Mouse (Mus musculus) liver, postnatal 0 days (tissue): ENCODE measurements around the gene Tnrc18. TPM values are rescaled to one million over a fixed set of nuclear protein-coding genes. Genes with fewer than 3 reads are reported as not detected.
A peak's percentile ranks its signal among the peaks of the same experiment; 100 is the strongest.

Source experiments
- ATAC-seq: fragments of 200-750 bp; cut with Nextera tagmentation; 2 replicates; pipeline ENCODE4 v1.8.0; 2017; ENCODE audit warnings: mild to moderate bottlenecking, moderate library complexity
- DNase-seq: peaks from one replicate; pipeline ENCODE4 v3.0.0-alpha.2; 2016
- H3K27ac ChIP-seq: fragments of 300-500 bp; sonication (generic); 2 replicates; pipeline ENCODE4 v1.5.1; 2014; ENCODE audit warnings: antibody characterized with exemption, moderate library complexity, mild to moderate bottlenecking, low read depth
- H3K27me3 ChIP-seq: fragments of 300-500 bp; sonication (generic); 2 replicates; pipeline ENCODE4 v1.6.1; 2014; ENCODE audit warnings: low read length, control low read depth, mixed read lengths; ENCODE audit not compliant: insufficient read depth
- H3K36me3 ChIP-seq: fragments of 300-500 bp; sonication (generic); replicated peaks from 2 replicates; pipeline ENCODE4 v1.6.1; 2014; ENCODE audit warnings: mild to moderate bottlenecking, control low read depth, low read length, moderate library complexity, mixed read lengths; ENCODE audit not compliant: insufficient read depth
- H3K4me1 ChIP-seq: fragments of 300-500 bp; sonication (generic); 2 replicates; pipeline ENCODE4 v1.6.1; 2014; ENCODE audit warnings: antibody characterized with exemption, mild to moderate bottlenecking, control low read depth; ENCODE audit not compliant: insufficient read depth
- H3K4me2 ChIP-seq: fragments of 300-500 bp; sonication (generic); 2 replicates; pipeline ENCODE4 v1.6.1; 2014; ENCODE audit warnings: low read depth, mild to moderate bottlenecking, low read length, moderate library complexity, mixed read lengths
- H3K4me3 ChIP-seq: fragments of 300-500 bp; sonication (generic); 2 replicates; pipeline ENCODE4 v1.5.1; 2014; ENCODE audit warnings: low read depth, low read length
- H3K9ac ChIP-seq: fragments of 300-500 bp; sonication (generic); replicated peaks from 2 replicates; pipeline ENCODE4 v1.6.1; 2014; ENCODE audit warnings: mild to moderate bottlenecking, moderate library complexity
- H3K9me3 ChIP-seq: fragments of 300-500 bp; sonication (generic); 2 replicates; pipeline ENCODE4 v1.6.1; 2016; ENCODE audit warnings: mild to moderate bottlenecking, control low read depth, low read length, mixed read lengths
- CTCF ChIP-seq: sonication (generic); IDR thresholded peaks from 2 replicates; pipeline ENCODE4 v1.5.1; 2016; ENCODE audit warnings: antibody characterized with exemption, low read depth
- EP300 ChIP-seq: IDR thresholded peaks from 2 replicates; pipeline ENCODE4 v1.6.1; 2016; ENCODE audit warnings: antibody characterized with exemption, low read depth, mild to moderate bottlenecking
- WGBS: fragments of 180-500 bp; shearing (Covaris S2); extraction: QIAGEN DNeasy Blood & Tissue Kit; methylation state at CpG from one replicate; pipeline ENCODE4 v1.1.7; 2014; ENCODE audit not compliant: insufficient replicate concordance; 5-methylcytosine and 5-hydroxymethylcytosine counted together
- polyA plus RNA-seq: library from polyadenylated mRNA; unstranded; fragments of >200 nt; fragmentation: Nextera tagmentation; extraction: Ambion mirVana; gene quantifications from 2 replicates; pipeline ENCODE4 v1.2.1, GENCODE M21; 2015

Tnrc18 gene
- polyA plus RNA-seq, 1 experiment from 2014 or later: 4.0 TPM

DNA sequence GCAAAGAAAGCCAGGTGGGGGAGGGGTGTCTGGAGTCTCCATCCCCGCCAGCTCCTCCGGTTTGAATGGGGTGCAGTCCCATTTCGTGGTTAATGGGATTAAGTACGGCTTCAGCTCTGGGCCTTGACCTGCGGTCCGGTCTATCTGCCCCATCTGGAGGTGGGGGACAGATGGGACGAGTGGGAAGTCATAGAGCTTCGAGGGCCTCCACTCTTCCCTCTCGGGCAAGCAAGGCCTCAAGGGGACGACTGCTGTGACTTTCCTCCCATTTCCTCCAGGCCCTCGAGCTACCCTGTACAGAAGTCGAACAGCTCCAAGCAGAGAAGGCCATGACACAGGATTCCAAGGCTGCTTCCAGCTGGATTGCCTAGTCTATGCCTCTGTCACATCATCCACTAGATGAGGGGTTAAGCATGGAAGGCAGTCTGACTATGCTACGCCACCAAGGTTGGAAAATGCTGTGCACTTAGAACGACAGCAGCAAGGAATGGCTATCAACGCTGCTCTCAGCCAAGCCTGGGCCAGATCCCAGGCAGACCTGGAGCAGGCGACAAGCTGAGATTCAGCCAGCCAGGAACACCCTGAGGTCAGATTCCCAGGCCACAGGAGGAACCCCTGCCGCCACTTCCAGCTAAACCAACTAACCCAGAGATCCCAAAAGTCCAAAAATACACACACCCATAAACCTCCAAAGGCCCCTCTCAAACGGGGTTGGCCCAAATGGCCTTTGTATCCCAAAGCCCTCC, 4.3 kb downstream of the Tnrc18 start:
- peak overlapping the region; percentile 76 for H3K4me2 ChIP-seq
- H3K9me3 ChIP-seq: no peaks in the 10 kb centered on the region
- H3K27me3 ChIP-seq: peaks cover 41% of the 10 kb centered on the region
- H3K27ac ChIP-seq: no peak overlapping the region
- 30% methylated on average over 18 of the region's 18 CpGs for WGBS
- no peak for DNase-seq
- peaks cover 30% of the 10 kb centered on the region for H3K4me1 ChIP-seq
- H3K4me3 ChIP-seq: peak overlapping the region; percentile 78
- H3K9ac ChIP-seq: peak overlapping the region; percentile 89
- no peak for TF ChIP-seq EP300
- TF ChIP-seq CTCF: no peak
- H3K36me3 ChIP-seq: 0 out of 2 replicates have a peak, but pooled peaks cover under 1% of the 10 kb centered on the region
- no peak for ATAC-seq

DNA sequence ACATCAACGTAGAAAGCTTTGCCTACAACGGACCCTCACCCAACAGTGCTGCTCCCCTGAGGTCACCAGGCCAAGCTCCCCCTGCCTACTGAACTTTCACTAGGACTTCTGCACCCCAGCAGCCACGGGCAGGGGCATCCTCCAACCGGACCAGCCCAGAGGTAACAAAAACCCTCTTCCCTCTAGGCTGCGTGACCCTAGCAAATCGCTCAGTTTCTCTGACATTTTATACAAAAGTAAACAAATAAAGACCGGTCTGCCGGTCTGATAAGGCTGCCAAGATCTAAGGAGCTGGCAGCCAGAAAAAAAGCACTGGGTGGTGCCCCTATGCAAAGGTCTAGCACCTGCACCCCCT, 4.9 kb downstream of the Tnrc18 start:
- H3K36me3 ChIP-seq: 0 out of 2 replicates have a peak, but pooled peaks cover 6% of the 10 kb centered on the region
- H3K4me3 ChIP-seq: 0 out of 2 replicates have a peak overlapping the region, but pooled peaks have one; percentile 78
- H3K27ac ChIP-seq: no peak overlapping the region
- ATAC-seq (no peak), DNase-seq (no peak)
- H3K27me3 ChIP-seq: peaks cover 35% of the 10 kb centered on the region
- H3K4me2 ChIP-seq: peak overlapping the region; percentile 76; the same call in 1 of the 2 replicates
- WGBS: 50% methylated on average over 8 of the region's 8 CpGs
- H3K9ac ChIP-seq: no peak overlapping the region
- H3K4me1 ChIP-seq: peaks cover 30% of the 10 kb centered on the region
- no peak for TF ChIP-seq CTCF
- TF ChIP-seq EP300: no peak
- no peaks in the 10 kb centered on the region for H3K9me3 ChIP-seq

DNA sequence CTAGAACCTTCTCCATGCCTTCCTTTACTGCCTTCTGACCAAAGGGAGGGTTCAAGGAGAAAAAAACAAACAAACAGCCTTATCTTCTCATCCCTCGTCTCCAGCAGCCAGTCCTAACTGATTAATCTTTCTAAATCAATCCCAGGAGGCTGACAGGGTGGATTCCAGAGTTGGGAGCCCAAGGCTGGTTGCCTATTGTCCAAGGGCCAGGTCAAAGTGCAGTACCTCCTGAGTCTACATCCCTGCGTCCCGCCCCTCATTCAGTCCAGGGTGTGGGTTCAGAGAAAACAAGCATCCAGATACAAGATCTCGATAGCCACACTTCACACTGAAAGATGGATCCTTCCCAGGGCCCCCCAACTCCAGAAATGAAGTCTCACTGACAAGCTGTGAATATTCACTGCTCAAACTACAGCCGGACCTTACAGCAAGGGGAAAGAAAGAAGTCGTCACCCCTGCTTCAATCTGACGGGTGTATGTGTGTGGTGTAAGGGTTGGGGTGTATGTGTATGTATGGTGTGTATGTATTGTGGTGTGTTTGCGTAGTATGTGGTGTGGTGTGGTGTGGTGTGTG, 5.5 kb downstream of the Tnrc18 start:
- Histone ChIP-seq H3K4me1 (peaks cover 30% of the 10 kb centered on the region), H3K9ac (no peak overlapping the region; the same call in 1 of the 2 replicates), H3K9me3 (no peaks in the 10 kb centered on the region), H3K27ac (no peak overlapping the region), H3K4me3 (no peak overlapping the region), H3K4me2 (no peak overlapping the region), H3K36me3 (0 out of 2 replicates have a peak, but pooled peaks cover 7% of the 10 kb centered on the region), H3K27me3 (peaks cover 29% of the 10 kb centered on the region)
- ATAC-seq (no peak), DNase-seq (no peak)
- 66% methylated on average over 8 of the region's 8 CpGs for WGBS
- TF ChIP-seq CTCF (no peak), EP300 (no peak)

DNA sequence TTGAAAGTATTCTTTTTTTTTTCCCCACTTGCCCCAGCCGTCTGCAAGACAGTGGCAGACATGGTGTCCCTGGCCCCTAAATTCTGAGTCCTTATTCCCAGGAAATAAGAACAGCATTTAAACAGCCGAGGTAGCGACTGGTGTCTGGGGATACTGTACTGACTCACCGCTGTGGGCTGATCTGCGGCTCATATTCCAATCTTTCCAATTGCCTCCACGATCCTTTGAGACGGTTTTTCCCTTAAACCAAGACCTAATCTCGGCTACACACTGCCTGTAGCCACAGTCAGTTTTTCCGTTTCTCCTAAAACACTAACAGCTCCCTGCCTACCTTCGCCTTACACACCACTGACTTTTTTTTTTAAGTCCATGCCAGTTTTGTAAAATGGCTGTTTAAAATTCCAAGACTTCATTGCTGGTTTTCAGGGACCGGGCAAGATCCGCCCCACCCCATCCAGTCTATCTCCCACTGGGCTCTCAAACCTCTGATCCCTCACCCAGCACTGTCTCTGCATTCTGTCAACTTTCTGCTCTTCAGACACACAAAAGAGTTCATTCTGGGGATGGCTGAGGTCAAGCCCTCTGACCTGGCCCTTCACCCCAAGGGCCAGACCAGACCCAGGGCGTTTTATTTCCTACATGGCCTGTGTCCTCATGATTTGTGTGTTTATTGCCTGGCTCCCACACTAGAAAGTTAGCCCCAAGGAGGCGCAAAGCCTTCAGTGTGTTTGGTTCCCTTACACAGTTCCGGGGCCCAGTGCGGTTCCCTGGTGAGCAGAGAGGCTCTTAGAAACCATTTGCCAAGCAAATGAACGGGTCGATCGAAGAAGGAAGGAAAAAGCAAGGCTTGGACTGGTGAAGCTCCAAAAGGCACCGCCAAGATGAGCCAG, 6.5 kb downstream of the Tnrc18 start:
- Histone ChIP-seq H3K36me3 (0 out of 2 replicates have a peak, but pooled peaks cover 7% of the 10 kb centered on the region), H3K4me2 (no peak overlapping the region), H3K27me3 (peaks cover 24% of the 10 kb centered on the region), H3K9ac (no peak overlapping the region; the same call in 1 of the 2 replicates), H3K4me1 (peaks cover 30% of the 10 kb centered on the region), H3K4me3 (no peak overlapping the region), H3K27ac (no peak overlapping the region), H3K9me3 (no peaks in the 10 kb centered on the region)
- no peak for TF ChIP-seq CTCF
- no peak for TF ChIP-seq EP300
- no peak for DNase-seq
- WGBS: 64% methylated on average over 20 of the region's 20 CpGs
- ATAC-seq: no peak

DNA sequence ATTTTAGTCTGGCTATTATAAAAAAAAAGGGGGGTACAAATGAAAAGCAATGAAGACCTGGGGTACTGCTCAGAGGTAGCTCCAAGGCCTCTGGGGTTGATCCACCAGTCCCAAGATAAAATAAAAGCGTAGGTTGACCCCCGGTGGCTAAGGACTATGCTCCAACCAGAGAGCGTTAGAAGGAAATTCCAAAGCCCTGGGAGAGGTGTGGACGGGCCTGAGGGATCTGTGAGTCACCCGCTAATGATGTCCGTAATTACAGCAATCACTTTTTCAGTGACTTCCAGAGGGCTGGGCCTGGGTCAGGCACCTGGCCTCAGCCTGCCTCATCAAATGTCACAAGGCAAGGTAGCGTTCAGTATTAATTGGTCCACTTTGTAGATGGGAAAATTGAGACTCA, 9.8 kb downstream of the Tnrc18 start:
- Histone ChIP-seq H3K4me1 (peaks cover 18% of the 10 kb centered on the region), H3K9ac (no peak overlapping the region), H3K4me2 (no peak overlapping the region), H3K36me3 (0 out of 2 replicates have a peak, but pooled peaks cover 7% of the 10 kb centered on the region), H3K4me3 (no peak overlapping the region), H3K9me3 (no peaks in the 10 kb centered on the region), H3K27me3 (no peaks in the 10 kb centered on the region), H3K27ac (no peak overlapping the region)
- no peak for TF ChIP-seq CTCF
- no peak for TF ChIP-seq EP300
- DNase-seq (no peak), ATAC-seq (no peak)
- 90% methylated on average over 7 of the region's 7 CpGs for WGBS

DNA sequence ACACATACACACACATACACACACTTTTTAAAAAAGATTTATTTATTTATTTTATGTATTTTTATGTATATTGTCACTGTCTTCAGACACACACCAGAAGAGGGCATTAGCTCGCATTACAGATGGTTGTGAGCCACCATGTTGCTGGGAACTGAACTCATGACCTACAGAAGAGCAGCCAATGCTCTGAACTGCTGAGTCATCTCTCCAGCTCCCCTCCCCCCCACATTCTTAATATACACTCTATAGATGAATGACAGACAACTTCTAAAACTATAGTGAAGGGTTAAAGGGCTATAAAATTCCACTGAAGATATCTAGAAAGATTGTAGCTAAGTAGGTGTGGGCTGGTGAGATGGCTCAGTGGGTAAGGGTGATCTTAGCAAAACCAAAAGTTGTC, 13.7 kb downstream of the Tnrc18 start:
- ATAC-seq (no peak), DNase-seq (no peak)
- WGBS: 82% methylated on average over 1 of the region's 1 CpGs
- Histone ChIP-seq H3K4me2 (no peak overlapping the region), H3K27ac (no peak overlapping the region), H3K36me3 (0 out of 2 replicates have a peak, but pooled peaks cover 7% of the 10 kb centered on the region), H3K27me3 (no peaks in the 10 kb centered on the region), H3K9ac (no peak overlapping the region), H3K4me3 (no peak overlapping the region), H3K9me3 (no peaks in the 10 kb centered on the region), H3K4me1 (peaks cover 22% of the 10 kb centered on the region)
- no peak for TF ChIP-seq CTCF
- no peak for TF ChIP-seq EP300
